Mouse (Mus musculus) left cerebral cortex, adult 2 months (tissue): ENCODE measurements around the gene Plekha7. TPM values are rescaled to one million over a fixed set of nuclear protein-coding genes. Genes with fewer than 3 reads are reported as not detected.

Experiments
- DNase-seq, 2 experiments: peaks; one replicate each; pipeline ENCODE4 v3.0.0; 2021 to 2022; ENCODE audit warnings: low spot score in 2 of 2, mixed read lengths in 1 of 2; ENCODE audit errors: extremely low spot score in 1 of 2
- H3K27ac ChIP-seq: fragments of 200-600 bp; 2 replicates; pipeline ENCODE4 v1.8.1; 2022
- H3K4me3 ChIP-seq: fragments of 200-600 bp; 2 replicates; pipeline ENCODE4 v1.8.1; 2022
- CTCF ChIP-seq: fragments of 200-600 bp; IDR thresholded peaks from 2 replicates; pipeline ENCODE4 v1.8.1; 2022; ENCODE audit warnings: antibody characterized with exemption, mild to moderate bottlenecking, moderate library complexity
- intact Hi-C: fragments of 180-260 bp; cut with DNase I; formaldehyde crosslinking; loops from one replicate; pipeline ENCODE4 v1.15.1; 2025
- total RNA-seq, 2 experiments: library from RNA; stranded (reverse); gene quantifications; 2 replicates each; pipeline ENCODE4 v1.2.3; 2021

Plekha7 gene
- total RNA-seq, 2 experiments from 2014 or later, result 25.5 to 31.0 TPM

GRCm38 (mm10) chr7:116208880-116209279 lies 99.3 kb downstream of the Plekha7 start:
- H3K27ac ChIP-seq, result no peak overlapping the region
- TF ChIP-seq CTCF, result no peak

GRCm38 (mm10) chr7:116206806-116207571 lies 101.2 kb downstream of the Plekha7 start:
- intact Hi-C loops, result no loop called here
- no peak overlapping the region for H3K4me3 ChIP-seq
- DNase-seq, result no peak
- TF ChIP-seq CTCF, result no peak
- H3K27ac ChIP-seq, result no peak overlapping the region

More at GRCm38 (mm10) chr7:116208880-116209279, 99.3 kb downstream of the Plekha7 start:
- no peak overlapping the region for H3K4me3 ChIP-seq
- intact Hi-C loops, result no loop called here
- DNase-seq, result no peak

- no peak overlapping the region for H3K4me3 ChIP-seq
- no peak for TF ChIP-seq CTCF
- intact Hi-C loops, result no loop called here
- DNase-seq, result no peak
- no peak overlapping the region for H3K27ac ChIP-seq
Observed at GRCm38 (mm10) chr7:116205451-116205850, 102.7 kb downstream of the Plekha7 start.

GRCm38 (mm10) chr7:116202033-116202681 lies 106.0 kb downstream of the Plekha7 start:
- TF ChIP-seq CTCF, result no peak
- no peak overlapping the region for H3K4me3 ChIP-seq
- no peak for DNase-seq
- intact Hi-C loops, result no loop called here
- no peak overlapping the region for H3K27ac ChIP-seq

- TF ChIP-seq CTCF, result no peak
- DNase-seq, result no peak
- no peak overlapping the region for H3K4me3 ChIP-seq
- intact Hi-C loops, result no loop called here
- no peak overlapping the region for H3K27ac ChIP-seq
Observed at GRCm38 (mm10) chr7:116200951-116201351, 107.2 kb downstream of the Plekha7 start.

- intact Hi-C loops, result no loop called here
- DNase-seq, result no peak
- Histone ChIP-seq H3K4me3 (no peak overlapping the region), H3K27ac (no peak overlapping the region)
- no peak for TF ChIP-seq CTCF
Observed at GRCm38 (mm10) chr7:116200544-116200943, 107.6 kb downstream of the Plekha7 start.

GRCm38 (mm10) chr7:116198902-116199301 lies 109.3 kb downstream of the Plekha7 start:
- DNase-seq, result no peak
- H3K4me3 ChIP-seq, result no peak overlapping the region
- H3K27ac ChIP-seq, result no peak overlapping the region
- intact Hi-C loops, result no loop called here
- TF ChIP-seq CTCF, result peak; percentile 37

- intact Hi-C loops, result no loop called here
- no peak; the same call in 1 of the 2 replicates for TF ChIP-seq CTCF
- no peak overlapping the region for H3K4me3 ChIP-seq
- no peak for DNase-seq
- peak overlapping the region; percentile 16; the same call in 1 of the 2 replicates for H3K27ac ChIP-seq
Observed at GRCm38 (mm10) chr7:116198407-116198806, 109.8 kb downstream of the Plekha7 start.

- no peak for DNase-seq
- no peak for TF ChIP-seq CTCF
- H3K27ac ChIP-seq, result no peak overlapping the region
- no peak overlapping the region for H3K4me3 ChIP-seq
- intact Hi-C loops, result loop anchor here (1.0 kb wide), 1 partner anchor 36 kb away; no protein-coding TSS in a partner anchor
Observed at GRCm38 (mm10) chr7:116196974-116197679, 111.0 kb downstream of the Plekha7 start.

GRCm38 (mm10) chr7:116194996-116195395 lies 113.2 kb downstream of the Plekha7 start:
- TF ChIP-seq CTCF, result no peak

GRCm38 (mm10) chr7:116192966-116193365 lies 115.2 kb downstream of the Plekha7 start:
- intact Hi-C loops, result no loop called here
- Histone ChIP-seq H3K27ac (no peak overlapping the region), H3K4me3 (no peak overlapping the region)
- no peak for TF ChIP-seq CTCF
- no peak for DNase-seq

More at GRCm38 (mm10) chr7:116194996-116195395, 113.2 kb downstream of the Plekha7 start:
- DNase-seq, result no peak
- Histone ChIP-seq H3K4me3 (no peak overlapping the region), H3K27ac (no peak overlapping the region)
- intact Hi-C loops, result no loop called here

GRCm38 (mm10) chr7:116192096-116192595 lies 116.0 kb downstream of the Plekha7 start:
- intact Hi-C loops, result no loop called here
- no peak for TF ChIP-seq CTCF
- Histone ChIP-seq H3K4me3 (no peak overlapping the region), H3K27ac (no peak overlapping the region)
- no peak for DNase-seq
